Mouse (Mus musculus): ENCODE data around the gene Prom2. TPM values are rescaled to one million over a fixed set of nuclear protein-coding genes. Genes with fewer than 3 reads are reported as not detected.

Gene Prom2
- polyA plus RNA-seq, 1 experiment, result not detected

- no peaks in the 10 kb centered on the region for H3K36me3 ChIP-seq (ENCODE audit: control insufficient read depth, insufficient read depth)
Observed at GRCm38 (mm10) chr2:127548342-127549074, 7.2 kb upstream of the Prom2 start.

GRCm38 (mm10) chr2:127541697-127542096 lies 430 bp upstream of the Prom2 start:
- no peak for TF ChIP-seq POLR2AphosphoS2 (IDR thresholded peaks at IDR 0.05; ENCODE audit: insufficient read length, low read depth)
- no peak for TF ChIP-seq POLR2A (IDR thresholded peaks at IDR 0.05; ENCODE audit: insufficient read length, low read depth)
- no peak for TF ChIP-seq REST (IDR thresholded peaks at IDR 0.05; ENCODE audit: insufficient read depth, insufficient read length)
- TF ChIP-seq USF1 (IDR thresholded peaks at IDR 0.05; ENCODE audit: low read depth), result no peak
- TF ChIP-seq MYOD1 (IDR thresholded peaks at IDR 0.05; ENCODE audit: control insufficient read depth in 1 of 3, insufficient read length in 2 of 3, low read depth in 2 of 3), result no peak
- no peak for TF ChIP-seq MAX (IDR thresholded peaks at IDR 0.05; ENCODE audit: low read depth)
- no peak for TF ChIP-seq CEBPB (IDR thresholded peaks at IDR 0.05; ENCODE audit: insufficient read depth, poor library complexity, severe bottlenecking)
- no peak for TF ChIP-seq E2F4 (IDR thresholded peaks at IDR 0.05; ENCODE audit: insufficient read depth)
- no peak for TF ChIP-seq MYOG (IDR thresholded peaks at IDR 0.05; ENCODE audit: control insufficient read depth in 1 of 3, insufficient read depth in 1 of 3, insufficient read length in 2 of 3, low read depth in 2 of 3)
- no peak for TF ChIP-seq TCF12 (IDR thresholded peaks at IDR 0.05; ENCODE audit: insufficient read depth, poor library complexity, severe bottlenecking)
- no peak for TF ChIP-seq SRF (IDR thresholded peaks at IDR 0.05; ENCODE audit: control insufficient read depth, insufficient read length, low read depth)
- TF ChIP-seq TCF3 (IDR thresholded peaks at IDR 0.05; ENCODE audit: insufficient read length, low read depth), result no peak
- Histone ChIP-seq H3ac (ENCODE audit: control insufficient read depth, insufficient read length) (no peak overlapping the region), H3K4me3 (no peak overlapping the region), H3K36me3 (ENCODE audit: control insufficient read depth, insufficient read depth) (no peaks in the 10 kb centered on the region), H3K79me2 (ENCODE audit: control insufficient read depth, insufficient read depth) (no peaks in the 10 kb centered on the region), H3K27me3 (ENCODE audit: control insufficient read depth, insufficient read depth, insufficient read length) (peaks cover 66% of the 10 kb centered on the region), H3K4me2 (ENCODE audit: low read depth) (no peak overlapping the region)

More at GRCm38 (mm10) chr2:127548342-127549074, 7.2 kb upstream of the Prom2 start:
- H3K27me3 ChIP-seq (ENCODE audit: control insufficient read depth, insufficient read depth, insufficient read length), result peaks cover 11% of the 10 kb centered on the region
- H3K79me2 ChIP-seq (ENCODE audit: control insufficient read depth, insufficient read depth), result no peaks in the 10 kb centered on the region
- H3K4me3 ChIP-seq, result no peak overlapping the region
- no peak for TF ChIP-seq TCF3 (IDR thresholded peaks at IDR 0.05; ENCODE audit: insufficient read length, low read depth)
- no peak for TF ChIP-seq SRF (IDR thresholded peaks at IDR 0.05; ENCODE audit: control insufficient read depth, insufficient read length, low read depth)
- no peak overlapping the region for H3K4me2 ChIP-seq (ENCODE audit: low read depth)
- no peak overlapping the region for H3ac ChIP-seq (ENCODE audit: control insufficient read depth, insufficient read length)

GRCm38 (mm10) chr2:127539494-127539893 lies 1.8 kb downstream of the Prom2 start:
- H3K4me2 ChIP-seq (ENCODE audit: low read depth), result no peak overlapping the region
- peaks cover 74% of the 10 kb centered on the region for H3K27me3 ChIP-seq (ENCODE audit: control insufficient read depth, insufficient read depth, insufficient read length)
- H3ac ChIP-seq (ENCODE audit: control insufficient read depth, insufficient read length), result no peak overlapping the region
- no peaks in the 10 kb centered on the region for H3K79me2 ChIP-seq (ENCODE audit: control insufficient read depth, insufficient read depth)
- no peaks in the 10 kb centered on the region for H3K36me3 ChIP-seq (ENCODE audit: control insufficient read depth, insufficient read depth)
- TF ChIP-seq MAX (IDR thresholded peaks at IDR 0.05; ENCODE audit: low read depth) (no peak), MYOD1 (IDR thresholded peaks at IDR 0.05; ENCODE audit: control insufficient read depth in 1 of 3, insufficient read length in 2 of 3, low read depth in 2 of 3) (no peak)
- no peak overlapping the region for H3K4me3 ChIP-seq

- Histone ChIP-seq H3K4me3 (no peak overlapping the region), H3K27me3 (ENCODE audit: control insufficient read depth, insufficient read depth, insufficient read length) (peaks cover 63% of the 10 kb centered on the region), H3K4me2 (ENCODE audit: low read depth) (no peak overlapping the region), H3K36me3 (ENCODE audit: control insufficient read depth, insufficient read depth) (no peaks in the 10 kb centered on the region), H3ac (ENCODE audit: control insufficient read depth, insufficient read length) (no peak overlapping the region), H3K79me2 (ENCODE audit: control insufficient read depth, insufficient read depth) (no peaks in the 10 kb centered on the region)
- TF ChIP-seq SRF (IDR thresholded peaks at IDR 0.05; ENCODE audit: control insufficient read depth, insufficient read length, low read depth), result no peak
- TF ChIP-seq REST (IDR thresholded peaks at IDR 0.05; ENCODE audit: insufficient read depth, insufficient read length), result no peak
- peak in 1 of 3 experiments; percentile 58 for TF ChIP-seq MYOD1 (IDR thresholded peaks at IDR 0.05; ENCODE audit: control insufficient read depth in 1 of 3, insufficient read length in 2 of 3, low read depth in 2 of 3)
- TF ChIP-seq MYOG (IDR thresholded peaks at IDR 0.05; ENCODE audit: control insufficient read depth in 1 of 3, insufficient read depth in 1 of 3, insufficient read length in 2 of 3, low read depth in 2 of 3), result no peak
- TF ChIP-seq CEBPB (IDR thresholded peaks at IDR 0.05; ENCODE audit: insufficient read depth, poor library complexity, severe bottlenecking), result no peak
- no peak for TF ChIP-seq TCF12 (IDR thresholded peaks at IDR 0.05; ENCODE audit: insufficient read depth, poor library complexity, severe bottlenecking)
- TF ChIP-seq MAX (IDR thresholded peaks at IDR 0.05; ENCODE audit: low read depth), result no peak
- no peak for TF ChIP-seq POLR2A (IDR thresholded peaks at IDR 0.05; ENCODE audit: insufficient read length, low read depth)
Observed at GRCm38 (mm10) chr2:127537548-127537947, 3.7 kb downstream of the Prom2 start.

GRCm38 (mm10) chr2:127535363-127535762 lies 5.9 kb downstream of the Prom2 start:
- TF ChIP-seq E2F4 (IDR thresholded peaks at IDR 0.05; ENCODE audit: insufficient read depth) (no peak), POLR2AphosphoS2 (IDR thresholded peaks at IDR 0.05; ENCODE audit: insufficient read length, low read depth) (no peak)
- Histone ChIP-seq H3K4me2 (ENCODE audit: low read depth) (no peak overlapping the region), H3K27me3 (ENCODE audit: control insufficient read depth, insufficient read depth, insufficient read length) (peaks cover 42% of the 10 kb centered on the region), H3K36me3 (ENCODE audit: control insufficient read depth, insufficient read depth) (no peaks in the 10 kb centered on the region), H3K4me3 (no peak overlapping the region), H3K79me2 (ENCODE audit: control insufficient read depth, insufficient read depth) (no peaks in the 10 kb centered on the region), H3ac (ENCODE audit: control insufficient read depth, insufficient read length) (no peak overlapping the region)

All from myocyte (in vitro differentiated cells).